Mouse (Mus musculus) neural tube, embryonic 11.5 days (tissue): Measurements from ENCODE around the gene Tcirg1. TPM values are rescaled to one million over a fixed set of nuclear protein-coding genes. Genes with fewer than 3 reads are reported as not detected.

Source experiments
- ATAC-seq: fragments of 200-750 bp; cut with Nextera tagmentation; 2 replicates; pipeline ENCODE4 v1.8.0; 2017; ENCODE audit warnings: moderate number of reproducible peaks, mild to moderate bottlenecking, moderate TSS enrichment, moderate library complexity; ENCODE audit not compliant: insufficient read depth, low FRiP score, low TSS enrichment
- DNase-seq: peaks from one replicate; pipeline ENCODE4 v3.0.0-alpha.2; 2015; ENCODE audit warnings: low spot score
- H3K27ac ChIP-seq: fragments of 300-500 bp; sonication (generic); 2 replicates; pipeline ENCODE4 v1.5.1; 2014; ENCODE audit warnings: low read depth, mild to moderate bottlenecking, low read length
- H3K27me3 ChIP-seq: fragments of 300-500 bp; sonication (generic); 2 replicates; pipeline ENCODE4 v1.6.1; 2014; ENCODE audit warnings: mild to moderate bottlenecking, low read length, mixed read lengths; ENCODE audit not compliant: control insufficient read depth, insufficient read depth
- H3K36me3 ChIP-seq: fragments of 300-500 bp; sonication (generic); 2 replicates; pipeline ENCODE4 v1.6.1; 2014; ENCODE audit warnings: mild to moderate bottlenecking, low read length, moderate library complexity, mixed read lengths; ENCODE audit not compliant: control insufficient read depth, insufficient read depth
- H3K4me1 ChIP-seq: fragments of 300-500 bp; sonication (generic); 2 replicates; pipeline ENCODE4 v1.6.1; 2014; ENCODE audit warnings: low read length, mixed read lengths; ENCODE audit not compliant: control insufficient read depth, insufficient read depth
- H3K4me2 ChIP-seq: fragments of 300-500 bp; sonication (generic); 2 replicates; pipeline ENCODE4 v1.6.1; 2014; ENCODE audit warnings: low read depth, mild to moderate bottlenecking, moderate library complexity
- H3K4me3 ChIP-seq: fragments of 300-500 bp; sonication (generic); 2 replicates; pipeline ENCODE4 v1.5.1; 2014; ENCODE audit warnings: low read depth, low read length
- H3K9ac ChIP-seq: fragments of 300-500 bp; sonication (generic); 2 replicates; pipeline ENCODE4 v1.6.1; 2014; ENCODE audit warnings: mild to moderate bottlenecking, low read length
- H3K9me3 ChIP-seq: fragments of 300-500 bp; sonication (generic); 2 replicates; pipeline ENCODE4 v1.6.1; 2016; ENCODE audit warnings: low read length; ENCODE audit not compliant: control insufficient read depth
- WGBS: fragments of 180-500 bp; shearing (Covaris S2); extraction: QIAGEN DNeasy Blood & Tissue Kit; methylation state at CpG from one replicate; pipeline ENCODE4 v1.1.7; 2014; 5-methylcytosine and 5-hydroxymethylcytosine counted together
- polyA plus RNA-seq: library from polyadenylated mRNA; unstranded; fragments of >200 nt; fragmentation: Nextera tagmentation; extraction: Ambion mirVana; gene quantifications from 2 replicates; pipeline ENCODE4 v1.2.1, GENCODE M21; 2014

The Tcirg1 gene
- polyA plus RNA-seq, 1 experiment from 2014 or later = 17.3 TPM

GRCm38 (mm10) chr19:3896208-3896607, 10.7 kb downstream of the Tcirg1 start:
- no peak overlapping the region for H3K4me3 ChIP-seq
- peaks cover 7% of the 10 kb centered on the region; the same call in 1 of the 2 replicates for H3K4me1 ChIP-seq
- DNase-seq (no peak), ATAC-seq (no peak)
- no peak overlapping the region for H3K4me2 ChIP-seq
- peak overlapping the region; percentile 68; the same call in 1 of the 2 replicates for H3K27ac ChIP-seq
- H3K27me3 ChIP-seq = no peaks in the 10 kb centered on the region
- no peak overlapping the region for H3K9ac ChIP-seq
- 92% methylated on average over 10 of the region's 10 CpGs for WGBS
- H3K9me3 ChIP-seq = no peaks in the 10 kb centered on the region
- H3K36me3 ChIP-seq = peaks cover 9% of the 10 kb centered on the region

- H3K27ac ChIP-seq = peak overlapping the region; percentile 68; the same call in 1 of the 2 replicates
- H3K4me3 ChIP-seq = no peak overlapping the region
- peaks cover 15% of the 10 kb centered on the region for H3K36me3 ChIP-seq
- H3K9ac ChIP-seq = no peak overlapping the region
- H3K9me3 ChIP-seq = no peaks in the 10 kb centered on the region
- WGBS = 25% methylated on average over 3 of the region's 3 CpGs
- no peaks in the 10 kb centered on the region for H3K27me3 ChIP-seq
- ATAC-seq = peak; percentile 58; the same call in 1 of the 2 replicates
- no peak overlapping the region for H3K4me2 ChIP-seq
- peak; percentile 43 for DNase-seq
- peaks cover 7% of the 10 kb centered on the region; the same call in 1 of the 2 replicates for H3K4me1 ChIP-seq
These were observed 11.7 kb downstream of the Tcirg1 start for GRCm38 (mm10) chr19:3895171-3895631.

- no peak overlapping the region for H3K4me3 ChIP-seq
- no peak overlapping the region for H3K27ac ChIP-seq
- H3K4me1 ChIP-seq = peaks cover 7% of the 10 kb centered on the region; the same call in 1 of the 2 replicates
- no peaks in the 10 kb centered on the region for H3K9me3 ChIP-seq
- WGBS = 89% methylated on average over 2 of the region's 2 CpGs
- H3K9ac ChIP-seq = no peak overlapping the region
- no peak for DNase-seq
- no peaks in the 10 kb centered on the region for H3K27me3 ChIP-seq
- ATAC-seq = no peak
- H3K4me2 ChIP-seq = no peak overlapping the region
- H3K36me3 ChIP-seq = peaks cover 15% of the 10 kb centered on the region
These were observed 12.6 kb downstream of the Tcirg1 start for GRCm38 (mm10) chr19:3894294-3894693.

- Histone ChIP-seq H3K9ac (no peak overlapping the region), H3K27me3 (no peaks in the 10 kb centered on the region), H3K4me1 (peaks cover 7% of the 10 kb centered on the region; the same call in 1 of the 2 replicates), H3K9me3 (no peaks in the 10 kb centered on the region), H3K36me3 (peaks cover 18% of the 10 kb centered on the region), H3K4me2 (no peak overlapping the region), H3K27ac (no peak overlapping the region), H3K4me3 (no peak overlapping the region)
- DNase-seq (no peak), ATAC-seq (no peak)
- WGBS = 91% methylated on average over 4 of the region's 4 CpGs
These were observed 13.3 kb downstream of the Tcirg1 start for GRCm38 (mm10) chr19:3893545-3894116.

- Histone ChIP-seq H3K27ac (no peak overlapping the region), H3K4me3 (no peak overlapping the region), H3K9ac (no peak overlapping the region), H3K9me3 (no peaks in the 10 kb centered on the region), H3K27me3 (no peaks in the 10 kb centered on the region), H3K4me2 (no peak overlapping the region), H3K4me1 (peaks cover 2% of the 10 kb centered on the region; the same call in 1 of the 2 replicates), H3K36me3 (peaks cover 18% of the 10 kb centered on the region)
- DNase-seq = no peak
- no peak for ATAC-seq
- WGBS = 91% methylated on average over 8 of the region's 8 CpGs
These were observed 16.8 kb downstream of the Tcirg1 start for GRCm38 (mm10) chr19:3890181-3890580.

GRCm38 (mm10) chr19:3889096-3889495, 17.8 kb downstream of the Tcirg1 start:
- DNase-seq (no peak), ATAC-seq (no peak)
- whole genome bisulfite sequencing = 92% methylated on average over 5 of the region's 5 CpGs
- H3K4me3 ChIP-seq = no peak overlapping the region
- H3K36me3 ChIP-seq = peaks cover 18% of the 10 kb centered on the region
- H3K27me3 ChIP-seq = no peaks in the 10 kb centered on the region
- H3K9me3 ChIP-seq = no peaks in the 10 kb centered on the region
- no peak overlapping the region for H3K4me2 ChIP-seq
- no peak overlapping the region for H3K27ac ChIP-seq
- H3K4me1 ChIP-seq = no peaks in the 10 kb centered on the region
- H3K9ac ChIP-seq = no peak overlapping the region

- H3K27me3 ChIP-seq = no peaks in the 10 kb centered on the region
- WGBS = 80% methylated on average over 6 of the region's 6 CpGs
- ATAC-seq = no peak
- peaks cover 3% of the 10 kb centered on the region; the same call in 1 of the 2 replicates for H3K36me3 ChIP-seq
- no peak overlapping the region for H3K4me2 ChIP-seq
- H3K4me3 ChIP-seq = no peak overlapping the region
- H3K9me3 ChIP-seq = no peaks in the 10 kb centered on the region
- H3K27ac ChIP-seq = no peak overlapping the region
- no peaks in the 10 kb centered on the region for H3K4me1 ChIP-seq
- no peak overlapping the region for H3K9ac ChIP-seq
- no peak for DNase-seq
These were observed 22.5 kb downstream of the Tcirg1 start for GRCm38 (mm10) chr19:3884325-3884990.

- DNase-seq (no peak), ATAC-seq (no peak)
- H3K4me2 ChIP-seq = no peak overlapping the region
- H3K36me3 ChIP-seq = no peaks in the 10 kb centered on the region; the same call in 1 of the 2 replicates
- no peak overlapping the region for H3K4me3 ChIP-seq
- no peak overlapping the region for H3K27ac ChIP-seq
- no peaks in the 10 kb centered on the region for H3K9me3 ChIP-seq
- no peak overlapping the region for H3K9ac ChIP-seq
- no peaks in the 10 kb centered on the region for H3K27me3 ChIP-seq
- WGBS = 95% methylated on average over 4 of the region's 4 CpGs
- H3K4me1 ChIP-seq = no peaks in the 10 kb centered on the region
These were observed 24.7 kb downstream of the Tcirg1 start for GRCm38 (mm10) chr19:3882214-3882613.
